In the genomic region with DNA sequence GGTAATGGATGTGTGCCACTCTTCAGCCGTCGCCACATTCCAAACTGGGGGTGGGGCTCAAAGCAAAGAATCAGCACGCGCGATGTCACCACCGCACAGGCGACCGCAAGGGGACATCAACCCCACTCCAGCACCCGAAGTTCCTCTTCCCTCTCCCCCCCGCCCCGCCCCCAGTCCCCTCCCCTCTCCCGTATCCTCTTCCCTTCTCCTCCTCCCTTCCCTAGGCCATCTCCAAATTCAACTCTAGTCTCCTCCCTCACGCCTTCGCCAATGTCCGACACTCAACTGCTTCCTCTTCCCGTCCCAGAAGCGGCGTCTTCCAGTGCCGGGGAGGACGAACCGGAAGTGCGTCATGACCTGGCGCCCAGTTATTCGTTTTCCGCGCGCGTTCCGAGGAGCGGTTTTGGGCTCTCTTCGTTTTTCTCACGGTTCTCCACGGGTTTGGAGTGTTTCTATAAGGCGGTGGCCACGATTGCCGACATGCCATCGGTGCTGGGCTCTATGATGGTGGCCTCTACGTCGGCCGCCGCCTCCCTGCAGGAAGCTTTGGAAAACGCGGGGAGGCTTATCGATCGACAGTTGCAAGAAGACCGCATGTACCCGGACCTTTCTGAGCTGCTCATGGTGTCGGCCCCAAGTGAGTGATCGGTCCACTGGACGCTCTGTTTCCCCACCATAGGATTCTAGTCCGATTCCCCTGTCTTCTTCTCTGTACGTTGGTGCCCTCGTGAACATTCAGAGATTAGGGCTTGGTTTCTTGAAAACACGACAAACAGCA, we compare ENCODE assay signal across 8 mouse cellular contexts. TPM values are rescaled to one million over a fixed set of nuclear protein-coding genes. Genes with fewer than 3 reads are reported as not detected.
DNase-seq lines count a peak whose midpoint lies in the region; ATAC-seq and TF ChIP-seq lines count a peak whose summit lies in the region.

A gene (plus strand): TSS at position 308 of the 778 bp plus-strand sequence.

- H3K9me3 ChIP-seq in hindbrain, embryonic 13.5 days = no peaks in the 10 kb centered on the region

- ATAC-seq in Patski = peak; percentile 97
- ATAC-seq in hindbrain, embryonic 13.5 days (ENCODE audit: low FRiP score) = peak; percentile 97

- H3K9ac ChIP-seq in hindbrain, embryonic 13.5 days = peak within 1 kb of the TSS; percentile 81

- CTCF ChIA-PET in Patski (lab: Charles Lee) = no interaction called here

- peaks cover 24% of the 10 kb centered on the region for H3K36me3 ChIP-seq in hindbrain, embryonic 13.5 days

- POLR2A ChIA-PET in Patski (lab: Charles Lee) = no interaction called here

- whole genome bisulfite sequencing in hindbrain, embryonic 13.5 days = under 1% methylated on average over 52 of the region's 54 CpGs

- H3K4me2 ChIP-seq in hindbrain, embryonic 13.5 days = peak within 1 kb of the TSS; percentile 79

- no peaks in the 10 kb centered on the region for H3K27me3 ChIP-seq in Patski
- no peaks in the 10 kb centered on the region for H3K27me3 ChIP-seq in hindbrain, embryonic 13.5 days

- peak within 1 kb of the TSS; percentile 84 for H3K4me3 ChIP-seq in hindbrain, embryonic 13.5 days

- peak within 1 kb of the TSS; percentile 85 for H3K27ac ChIP-seq in hindbrain, embryonic 13.5 days

- H3K4me1 ChIP-seq in hindbrain, embryonic 13.5 days (replicated peaks) = peaks cover 26% of the 10 kb centered on the region

- TF ChIP-seq CTCF in Patski (IDR thresholded peaks at IDR 0.05) = no peak

- in situ Hi-C loops in Patski (cut with MboI; ENCODE audit: low pct_unique_long_range_greater_than_20kb) = no loop called here

- peak; percentile 55 for DNase-seq in Patski (ENCODE audit: low read depth, low spot score)
- peak; percentile 94 for DNase-seq in cerebellum, postnatal 14 days
- peak; percentile 85 to 88 for DNase-seq in frontal cortex, postnatal 14 days (ENCODE audit: low spot score in 2 of 2)
- peak; percentile 84 to 86 for DNase-seq in layer of hippocampus, postnatal 25 days (ENCODE audit: extremely low spot score in 1 of 2, low spot score in 1 of 2)
- peak; percentile 94 for DNase-seq in lung, postnatal 25 days (ENCODE audit: low spot score)
- DNase-seq in retina, embryonic 14.5 days (ENCODE audit: low spot score) = peak; percentile 94
- peak; percentile 90 for DNase-seq in thymus, postnatal 4 days

RNA-seq across cellular contexts. Expression of the gene that starts here (rescaled TPM):
- 20.2 TPM for polyA plus RNA-seq in Patski (2021)
- polyA plus RNA-seq in hindbrain, embryonic 13.5 days (2015; fragmentation: Nextera tagmentation; extraction: Ambion mirVana) = 11.4 and 11.9 TPM in 2 replicates
- 10 to 100 TPM; 16.8 to 18.1 TPM for total RNA-seq in layer of hippocampus, postnatal 25 days (2021)

Comparison
In these comparisons a context has a peak if more than half of its experiments do, and no peak if none do; other contexts are left out.
1. Peak in every context shown above with its lines: DNase-seq, ATAC-seq, H3K4me3 ChIP-seq and H3K27ac ChIP-seq.